Mouse (Mus musculus) gastrocnemius, postnatal 36 days (tissue): ENCODE results near the gene Wdhd1. TPM values are rescaled to one million over a fixed set of nuclear protein-coding genes. Genes with fewer than 3 reads are reported as not detected.

Source experiments
- DNase-seq, 2 experiments: peaks; one replicate each; pipeline ENCODE4 v3.0.0; 2022
- intact Hi-C: fragments of 180-260 bp; cut with DNase I; formaldehyde crosslinking; loops from one replicate; pipeline ENCODE4 v1.15.1; 2025
- total RNA-seq, 2 experiments: library from RNA; stranded (reverse); gene quantifications; 2 replicates each; pipeline ENCODE4 v1.2.3; 2021

Gene Wdhd1
- total RNA-seq, 2 experiments from 2014 or later: 0.59 to 0.64 TPM

DNA sequence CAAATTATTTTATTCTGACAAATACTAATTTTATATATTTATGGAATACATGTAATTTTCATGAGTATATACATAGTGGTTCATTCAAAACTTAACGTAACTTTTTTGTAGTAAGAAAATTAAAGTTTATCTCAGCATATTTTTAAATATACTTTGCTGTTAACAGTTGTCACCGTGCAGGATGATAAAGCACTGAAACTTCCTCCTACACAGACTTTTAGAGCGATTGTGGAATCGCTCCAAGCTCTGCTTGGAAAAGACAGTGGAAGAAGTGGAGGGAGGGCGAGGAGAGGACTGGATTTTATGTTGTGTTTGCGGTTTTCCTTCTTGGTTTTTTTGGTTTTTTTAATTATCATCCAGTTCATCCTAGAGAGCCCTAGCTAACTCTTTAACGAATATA, 6.9 kb upstream of the Wdhd1 start:
- no peak for DNase-seq
- intact Hi-C loops: no loop called here

DNA sequence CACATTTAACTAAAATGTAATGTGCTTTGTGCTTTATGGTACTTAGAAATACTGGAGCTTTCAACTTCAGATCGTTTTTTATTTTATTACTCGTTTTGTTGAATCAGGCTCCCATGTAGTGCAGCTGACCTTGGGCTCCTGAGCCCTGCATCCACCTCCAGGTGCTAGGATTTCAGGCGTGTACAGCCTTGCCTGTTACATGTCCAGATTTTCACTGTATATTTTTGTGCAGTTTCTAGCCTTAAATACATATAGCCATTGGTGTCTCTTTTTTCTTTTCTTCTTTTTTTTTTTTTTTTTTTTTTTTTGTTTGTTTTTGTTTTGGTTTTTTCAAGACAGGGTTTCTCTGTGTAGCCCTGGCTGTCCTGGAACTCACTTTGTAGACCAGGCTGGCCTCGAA, 4.9 kb upstream of the Wdhd1 start:
- DNase-seq: no peak
- intact Hi-C loops: no loop called here

DNA sequence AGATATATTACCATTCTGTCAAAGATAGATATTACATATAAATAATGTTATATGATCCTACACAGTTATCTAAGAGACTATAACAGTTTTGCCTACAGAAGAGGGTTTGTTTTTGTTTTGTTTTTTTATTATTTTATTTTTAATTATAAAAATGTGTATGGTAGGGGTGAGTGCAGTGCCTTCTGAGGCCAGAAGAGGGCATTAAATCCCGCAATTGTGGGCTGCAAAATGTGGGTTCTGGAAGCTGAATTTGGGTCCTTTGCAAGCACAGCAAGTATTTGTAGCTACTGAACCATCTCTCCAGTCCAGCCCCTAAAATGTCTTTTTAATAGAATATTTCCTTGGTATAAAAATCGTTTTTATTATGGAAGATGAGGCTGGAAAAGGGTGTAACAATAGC, 2.4 kb upstream of the Wdhd1 start:
- no peak for DNase-seq
- intact Hi-C loops: no loop called here

DNA sequence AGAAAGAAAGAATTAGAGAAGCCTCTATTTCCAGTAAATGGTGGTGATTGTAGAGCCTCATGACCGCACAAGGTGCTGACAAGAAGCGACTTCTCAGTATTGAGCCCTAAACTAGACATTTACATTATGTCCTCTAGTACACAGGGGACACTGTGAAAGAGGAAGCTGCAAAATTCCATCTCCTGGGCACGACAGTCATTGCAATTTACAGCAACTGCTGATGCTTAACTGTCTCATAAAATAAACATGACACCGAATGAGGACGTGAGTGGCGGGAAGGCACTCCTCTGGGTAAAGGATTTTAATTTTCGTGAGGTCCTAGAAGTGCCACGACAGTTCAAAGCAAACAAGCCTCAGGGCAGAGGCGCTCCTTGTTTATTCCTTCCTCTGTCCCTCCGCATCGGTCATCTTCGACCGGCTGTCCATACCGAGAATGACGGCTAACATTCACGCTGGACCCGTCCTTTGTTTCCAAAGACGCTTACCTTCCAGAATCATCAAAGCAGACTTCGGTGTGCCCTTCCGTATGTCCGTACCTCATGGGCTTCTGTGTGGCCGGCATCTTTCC, 537 bp downstream of the Wdhd1 start:
- DNase-seq: no peak
- intact Hi-C loops: no loop called here

DNA sequence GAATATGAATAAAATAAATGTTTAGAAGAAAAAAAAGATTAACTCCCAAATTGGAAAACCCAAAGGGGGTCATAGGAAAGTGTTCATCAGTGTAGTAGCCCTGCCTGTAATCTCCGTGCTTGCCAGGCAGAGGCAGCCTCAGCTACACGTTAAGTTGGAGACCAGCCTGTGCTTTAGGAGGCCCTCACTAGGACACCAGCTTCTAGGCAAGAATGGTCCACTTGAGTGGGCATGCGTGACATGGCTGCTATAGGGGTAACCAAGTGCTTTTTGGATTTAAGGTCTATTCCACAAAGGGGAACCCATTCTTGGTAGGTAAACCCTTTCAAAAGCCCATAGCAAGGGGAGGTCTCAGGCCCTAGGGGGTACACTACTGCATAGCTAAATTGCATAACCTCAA, 1.2 kb downstream of the Wdhd1 start:
- intact Hi-C loops: no loop called here
- no peak for DNase-seq

DNA sequence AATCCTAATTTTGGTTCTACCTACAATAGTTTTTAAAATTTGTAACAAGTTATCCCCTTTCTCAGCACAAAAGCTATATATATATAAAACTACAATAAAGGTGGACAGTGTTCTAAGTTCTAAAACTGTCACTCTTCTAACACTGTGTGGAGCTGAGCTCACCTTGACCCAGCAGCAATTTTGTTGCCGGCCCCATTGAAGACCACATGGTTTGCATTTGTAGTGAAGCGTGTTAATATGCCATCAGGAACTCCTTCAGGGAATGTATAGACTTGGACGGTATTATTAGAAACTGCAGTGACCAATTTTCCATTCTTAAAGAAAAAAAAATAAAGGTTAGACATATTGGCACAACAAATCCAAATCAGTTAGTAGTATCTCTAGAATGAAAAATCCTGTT, 2.9 kb downstream of the Wdhd1 start:
- DNase-seq: no peak
- intact Hi-C loops: no loop called here

DNA sequence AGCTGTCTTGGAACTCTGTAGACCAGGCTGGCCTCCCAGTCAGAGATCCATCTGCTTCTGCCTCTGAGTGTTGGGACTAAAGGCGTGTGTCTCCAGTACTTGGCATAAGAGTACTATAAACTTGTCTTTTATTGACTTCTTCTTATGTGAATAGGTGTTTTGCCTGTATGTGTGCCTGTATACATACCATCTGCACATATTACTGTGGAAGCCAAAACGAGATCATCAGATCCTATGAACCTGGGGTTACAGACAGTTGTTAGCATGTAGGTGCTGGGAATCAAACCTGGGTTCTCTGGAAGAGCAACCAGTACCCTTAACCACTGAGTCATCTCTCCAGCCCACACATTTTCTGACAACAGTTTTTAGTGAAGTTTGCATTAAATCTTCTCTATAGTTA, 7.0 kb downstream of the Wdhd1 start:
- intact Hi-C loops: no loop called here
- DNase-seq: no peak

DNA sequence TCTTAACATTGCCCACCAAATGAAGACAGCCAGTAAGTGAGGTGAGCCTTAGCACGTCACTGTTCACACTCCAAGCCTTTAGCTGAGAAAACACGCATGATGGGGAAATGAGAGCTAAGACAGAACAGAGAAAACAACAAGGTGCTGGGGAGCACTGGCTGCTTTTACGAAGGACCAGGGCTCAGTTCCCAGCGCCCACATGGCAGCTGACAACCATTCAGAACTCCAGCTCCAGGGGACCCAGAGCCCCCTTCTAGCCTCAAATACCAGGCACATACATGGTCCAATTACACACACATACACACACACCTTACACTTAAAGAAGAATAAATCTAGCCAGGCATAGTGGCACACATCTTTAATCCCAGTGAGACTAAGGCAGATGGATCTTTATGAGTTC, 7.6 kb downstream of the Wdhd1 start:
- DNase-seq: no peak
- intact Hi-C loops: no loop called here

DNA sequence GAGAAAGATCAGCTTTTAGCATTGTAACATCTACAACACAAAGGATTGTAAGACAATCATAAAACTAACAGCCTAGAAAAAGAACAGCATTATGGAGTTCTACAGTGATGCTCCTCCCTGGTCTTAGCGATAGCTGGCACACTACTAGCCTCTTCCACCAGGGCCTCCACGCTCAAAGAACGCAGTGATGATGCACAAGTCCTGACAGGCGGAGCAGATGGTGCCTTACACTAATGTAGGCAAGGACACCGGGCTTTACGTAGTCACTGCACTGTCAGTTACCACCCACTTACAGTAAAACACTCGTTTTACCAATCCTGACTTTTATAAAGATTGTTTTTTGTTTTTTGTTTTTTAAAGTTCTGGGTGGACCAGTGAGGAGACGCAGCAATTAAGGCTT, 10.8 kb downstream of the Wdhd1 start:
- intact Hi-C loops: no loop called here
- DNase-seq: no peak

DNA sequence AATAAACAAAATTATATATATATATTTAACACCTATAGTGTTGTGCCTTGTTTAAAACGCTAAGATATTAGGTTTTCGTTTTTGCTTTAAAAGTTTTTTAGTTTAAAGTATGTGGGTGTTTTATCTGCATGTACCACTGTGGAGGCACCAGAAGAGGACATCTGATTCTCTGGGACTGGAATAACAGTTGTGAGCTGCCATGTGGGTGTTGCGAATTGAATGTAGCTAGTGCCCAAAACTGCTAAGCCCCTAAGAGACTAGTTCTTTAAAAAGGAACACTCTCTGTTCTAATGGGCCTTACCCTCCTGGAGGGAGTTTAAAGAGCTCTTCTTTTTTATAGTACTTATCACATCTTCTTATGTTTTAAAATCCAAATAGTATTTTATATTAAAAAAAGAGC, 11.8 kb downstream of the Wdhd1 start:
- DNase-seq: no peak
- intact Hi-C loops: no loop called here

DNA sequence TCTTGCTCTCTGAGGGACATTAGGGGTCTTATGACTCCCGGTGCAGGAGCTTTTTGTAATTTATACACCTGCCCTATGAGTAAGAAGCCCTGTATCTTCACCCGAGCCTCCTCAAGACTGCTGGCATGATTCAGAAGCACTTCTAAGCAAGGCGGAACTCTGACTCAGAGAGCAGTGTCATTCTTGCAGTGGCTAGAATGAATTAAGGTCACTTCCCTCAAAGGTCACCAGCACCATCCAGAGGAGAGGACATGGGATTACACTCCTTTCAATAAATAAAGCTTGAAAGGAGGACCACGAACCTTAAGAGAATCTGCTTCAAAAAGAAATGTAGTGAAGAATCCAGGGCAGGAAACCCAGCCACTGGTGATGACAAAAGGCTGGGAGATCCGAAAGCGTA, 26.8 kb downstream of the Wdhd1 start:
- intact Hi-C loops: loop anchor here (5.0 to 10.0 kb wide), 2 partner anchors 135 to 368 kb away; partner anchors contain the start of gene Samd4
- no peak for DNase-seq

DNA sequence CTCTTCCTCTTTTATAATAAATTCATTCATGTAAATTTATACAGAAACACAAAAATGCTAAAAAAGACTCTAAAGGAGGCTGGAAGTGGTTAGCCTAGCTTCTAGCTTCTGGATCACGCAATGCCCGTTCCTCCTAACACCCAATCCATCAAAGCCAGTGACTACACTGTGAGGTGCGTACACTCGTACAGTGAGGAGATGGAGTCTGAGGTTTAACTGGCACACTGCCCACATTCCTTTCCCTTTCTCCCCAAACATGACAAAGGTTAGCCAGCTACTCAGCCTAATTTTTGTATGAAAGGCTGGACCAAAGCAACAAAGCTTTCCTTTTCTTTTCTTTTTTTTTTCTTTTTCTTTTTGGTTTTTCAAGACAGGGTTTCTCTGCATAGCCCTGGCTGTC, 33.9 kb downstream of the Wdhd1 start:
- no peak for DNase-seq
- intact Hi-C loops: loop anchor here (10.0 kb wide), 1 partner anchor 128 kb away; no protein-coding TSS in a partner anchor

DNA sequence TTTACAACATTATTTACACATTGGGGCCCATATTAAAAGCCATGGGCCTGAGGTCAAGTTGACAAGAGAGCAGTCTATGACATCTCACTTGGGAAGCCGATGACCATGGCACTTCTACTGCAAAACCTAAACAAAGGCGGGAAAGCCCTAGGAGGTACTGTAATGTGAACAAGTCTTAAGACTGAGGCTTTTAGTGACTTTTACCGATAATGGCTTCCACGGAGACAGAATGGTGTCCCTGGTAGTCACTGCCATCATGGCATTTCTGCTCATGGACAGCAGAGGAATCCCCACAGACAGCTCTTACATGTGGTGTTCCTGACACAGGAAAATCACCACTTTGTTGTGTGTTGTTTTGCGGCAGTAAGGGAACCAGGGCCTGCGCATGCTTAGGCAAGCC, 35.6 kb downstream of the Wdhd1 start:
- intact Hi-C loops: loop anchor here (10.0 kb wide), 1 partner anchor 126 kb away; no protein-coding TSS in a partner anchor

DNA sequence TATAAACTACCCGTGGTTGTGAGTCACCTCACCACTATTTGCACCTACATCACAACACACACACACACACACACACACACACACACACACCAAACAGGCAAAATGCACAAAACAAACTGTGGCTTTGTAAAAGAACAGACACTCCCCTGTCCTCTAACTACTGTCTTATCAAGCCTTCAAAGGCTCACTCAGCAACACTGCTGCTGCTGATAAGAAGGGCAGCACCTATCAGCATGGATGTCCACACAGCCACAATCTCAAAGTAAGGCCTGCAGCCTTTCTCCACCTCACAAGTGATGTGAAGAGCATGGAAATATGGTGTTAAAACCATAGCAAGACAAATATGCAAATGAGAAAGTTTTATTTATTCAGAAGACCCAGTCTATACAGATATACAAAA, 36.1 kb downstream of the Wdhd1 start:
- no peak for DNase-seq
- intact Hi-C loops: loop anchor here (10.0 kb wide), 1 partner anchor 126 kb away; no protein-coding TSS in a partner anchor

More for the DNA sequence above, 35.6 kb downstream of the Wdhd1 start:
- DNase-seq: no peak

DNA sequence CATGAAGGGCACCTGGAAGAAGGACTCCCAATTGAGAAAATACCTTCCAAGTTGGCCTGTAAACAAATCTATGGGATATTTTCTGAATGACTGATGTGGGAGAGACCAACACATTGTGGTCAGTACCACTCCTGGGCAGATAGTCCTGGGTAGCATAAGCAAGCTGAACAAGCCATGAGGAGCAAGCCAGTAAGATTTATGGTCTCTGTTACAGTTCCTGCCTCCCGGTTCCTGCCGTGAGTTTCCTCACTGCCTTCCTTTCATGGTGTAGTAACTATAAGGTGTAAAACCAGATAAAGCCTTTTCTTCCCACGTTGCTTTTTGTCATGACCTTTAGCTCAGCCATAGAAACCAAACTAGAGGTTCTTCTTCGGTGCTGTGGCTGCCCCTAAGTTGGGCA, 39.4 kb downstream of the Wdhd1 start:
- intact Hi-C loops: no loop called here

DNA sequence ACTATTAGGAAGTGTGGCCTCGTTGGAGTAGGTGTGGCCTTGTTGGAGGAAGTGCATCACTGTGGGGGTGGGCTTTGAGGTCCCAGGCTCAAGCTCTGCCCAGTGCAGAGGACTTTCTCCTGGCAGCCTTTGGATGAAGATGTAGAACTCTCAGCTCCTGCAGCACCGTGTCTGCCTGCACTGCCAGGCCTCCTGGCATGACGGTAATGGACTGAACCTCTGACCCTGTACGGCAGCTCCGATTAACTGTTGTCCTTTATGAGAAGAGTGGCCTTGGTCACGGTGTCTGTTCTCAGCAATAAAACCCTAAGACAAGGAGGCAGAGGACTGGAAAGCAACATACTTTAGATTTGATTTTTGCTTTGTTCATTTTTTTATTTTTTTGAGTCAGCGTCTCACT, 40.2 kb downstream of the Wdhd1 start:
- intact Hi-C loops: no loop called here
- no peak for DNase-seq

More for the DNA sequence above, 39.4 kb downstream of the Wdhd1 start:
- DNase-seq: no peak

DNA sequence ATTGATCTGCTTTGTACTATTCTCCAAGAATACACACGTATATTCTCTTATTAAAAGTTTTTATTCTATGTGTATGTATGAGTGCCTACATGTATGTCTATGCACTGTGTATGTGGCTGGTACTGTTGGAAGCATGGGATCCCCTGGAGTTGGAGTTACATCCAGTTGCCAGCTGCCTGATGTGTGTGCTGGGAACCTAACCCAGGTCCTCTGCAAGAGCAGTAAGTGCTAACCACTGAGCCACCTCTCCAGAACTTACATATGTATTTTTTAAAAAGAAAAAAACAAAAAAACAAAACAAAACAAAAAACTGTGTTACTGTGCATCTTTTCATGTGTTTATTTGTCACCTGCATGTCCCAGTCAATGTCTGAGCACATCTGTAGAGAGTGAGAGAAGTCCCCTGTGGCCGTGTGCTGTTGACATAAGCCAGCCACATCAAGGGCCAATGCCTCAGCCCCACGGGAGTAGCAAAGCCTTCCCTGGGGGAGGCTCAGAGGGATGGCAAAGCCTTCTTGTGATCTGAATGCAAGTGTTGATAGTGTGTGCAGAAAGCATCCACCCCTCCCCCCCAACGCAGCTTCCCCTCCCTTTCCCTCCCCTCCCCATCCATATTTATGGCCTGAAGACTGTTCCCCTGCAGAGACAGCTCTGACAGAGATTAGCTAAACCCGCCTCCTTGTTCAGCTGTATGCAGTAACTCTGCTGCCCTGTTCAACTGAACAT, 42.0 kb downstream of the Wdhd1 start:
- intact Hi-C loops: no loop called here

DNA sequence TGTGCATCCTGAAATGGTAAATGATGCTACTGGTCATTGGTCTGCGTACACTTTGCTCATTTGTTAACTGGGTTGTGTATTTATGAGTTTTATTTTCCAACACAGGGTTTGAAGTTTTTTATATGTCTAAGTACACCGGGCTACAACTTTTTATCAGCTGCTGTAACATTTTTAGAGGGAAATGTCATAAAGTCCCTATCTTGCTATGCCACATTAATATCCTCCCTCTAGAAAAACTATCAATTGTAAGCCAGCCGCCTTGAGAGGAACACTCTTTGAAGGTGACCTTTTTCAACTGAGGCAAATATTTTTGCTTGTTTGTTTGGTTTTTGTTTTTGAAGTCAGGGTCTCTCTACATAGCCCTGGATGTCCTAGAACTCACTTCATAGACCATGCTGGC, 42.6 kb downstream of the Wdhd1 start:
- intact Hi-C loops: no loop called here
- DNase-seq: no peak

More for the DNA sequence above, 42.0 kb downstream of the Wdhd1 start:
- no peak for DNase-seq

DNA sequence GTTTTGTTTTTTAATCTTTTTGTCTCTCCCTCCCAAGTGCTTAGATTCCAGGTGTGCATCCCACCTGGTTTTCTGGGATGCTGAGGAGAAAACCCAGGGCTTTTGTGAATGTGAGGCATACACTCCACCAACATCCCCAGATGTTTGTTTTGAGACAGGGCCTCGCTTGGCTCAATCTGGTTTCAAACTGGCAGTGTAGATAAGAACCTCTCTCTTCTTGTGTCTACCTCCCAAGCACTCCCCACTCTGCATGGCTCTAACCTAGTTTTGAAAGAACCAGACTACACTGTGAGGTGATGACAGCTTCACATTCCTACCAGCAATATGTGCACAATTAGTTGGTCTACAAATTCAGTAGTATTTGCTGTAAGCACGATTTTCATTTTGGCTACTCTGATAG, 43.1 kb downstream of the Wdhd1 start:
- no peak for DNase-seq
- intact Hi-C loops: no loop called here

DNA sequence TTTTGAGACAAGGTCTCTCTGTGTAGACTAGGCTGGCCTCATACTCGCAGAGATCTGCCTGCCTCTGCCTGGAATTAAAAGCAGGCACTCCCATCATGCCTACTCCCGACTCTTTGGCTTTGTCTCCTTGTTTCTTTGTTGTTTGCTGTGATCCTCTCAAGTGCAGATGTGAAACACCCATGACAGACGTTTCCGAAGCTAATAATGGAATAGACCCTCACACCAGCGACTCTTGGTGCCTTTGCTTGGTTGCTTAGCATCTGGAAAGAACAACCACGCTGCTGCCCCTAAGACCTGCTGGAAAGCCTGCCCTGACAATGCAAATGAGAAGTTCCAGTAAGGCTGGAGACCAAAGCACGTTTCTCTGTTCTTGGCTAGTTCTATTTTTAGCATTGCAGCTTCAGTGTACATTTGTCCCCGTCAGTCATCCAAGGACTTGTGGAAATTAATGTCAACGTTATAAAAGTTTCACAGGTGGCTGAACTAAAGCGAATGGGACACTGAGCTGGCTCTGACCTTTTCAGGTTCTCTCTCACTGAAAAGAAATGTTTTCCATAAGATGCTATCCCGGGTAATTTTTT, 46.8 kb downstream of the Wdhd1 start:
- intact Hi-C loops: no loop called here
- no peak for DNase-seq

DNA sequence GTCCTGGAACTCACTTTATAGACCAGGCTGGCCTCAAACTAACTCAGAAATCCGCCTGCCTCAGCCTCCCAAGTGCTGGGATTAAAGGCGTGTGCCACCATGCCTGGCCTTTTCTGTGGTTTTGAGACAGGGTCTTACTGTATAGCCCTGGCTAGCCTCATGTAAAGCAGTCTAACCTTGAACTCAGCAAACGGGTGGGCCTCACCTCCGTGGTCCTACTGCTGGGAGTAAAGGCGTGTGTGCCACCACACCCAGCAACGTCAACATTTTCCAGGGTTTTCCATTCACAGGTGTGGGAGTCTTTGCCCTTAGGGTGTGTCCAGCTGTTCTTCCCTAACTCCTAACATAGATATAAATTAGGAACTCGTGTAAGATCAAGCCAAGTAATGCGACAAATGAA, 50.7 kb downstream of the Wdhd1 start:
- intact Hi-C loops: no loop called here
- no peak for DNase-seq
